Mouse (Mus musculus) liver, adult 2 months (tissue): ENCODE results near the gene Ddx58.
A peak's percentile ranks its signal among the peaks of the same experiment; 100 is the strongest.

Experiments used
- CTCF ChIP-seq: fragments of 200-500 bp; IDR thresholded peaks from 2 replicates; pipeline ENCODE4 v1.5.1; 2011; ENCODE audit warnings: low read depth, low read length, control low read depth
- POLR2A ChIP-seq: fragments of 200-500 bp; IDR thresholded peaks from 2 replicates; pipeline ENCODE4 v1.6.1; 2011; ENCODE audit warnings: low read length, control low read depth; ENCODE audit not compliant: insufficient read depth; ENCODE audit errors: extremely low read depth

DNA sequence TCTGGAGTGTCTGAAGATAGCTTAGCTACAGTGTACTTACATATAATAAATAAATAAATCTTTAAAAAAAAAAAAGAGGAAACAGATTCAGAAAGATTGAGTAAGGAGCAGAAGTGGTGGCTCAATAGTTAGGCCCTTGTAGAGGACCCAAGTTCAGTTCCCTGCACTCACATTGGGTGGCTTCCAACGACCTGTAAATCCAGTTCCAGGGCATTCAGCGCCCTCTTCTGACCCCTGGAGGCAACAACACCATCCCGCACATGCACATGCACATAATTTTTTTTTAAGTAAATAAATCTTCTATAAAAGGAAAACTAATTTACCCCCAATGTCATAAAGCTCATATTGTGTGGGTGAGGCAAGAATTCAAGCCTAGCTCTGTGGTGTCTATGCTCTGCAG is 21.7 kb downstream of the Ddx58 start:
- TF ChIP-seq POLR2A (no peak), CTCF (peak; percentile 40)
